Mouse (Mus musculus): Measurements from ENCODE around the gene Riok2.

- TF ChIP-seq CTCF (IDR thresholded peaks at IDR 0.05; ENCODE audit: low read depth) (no peak), EP300 (IDR thresholded peaks at IDR 0.05; ENCODE audit: low read depth) (no peak)
Measured at GRCm38 (mm10) chr17:17408137-17408536, 34.0 kb downstream of the Riok2 start.

All from liver, postnatal 0 days (tissue).